Mouse (Mus musculus): ENCODE data around the gene Btbd9. TPM values are rescaled to one million over a fixed set of nuclear protein-coding genes. Genes with fewer than 3 reads are reported as not detected.

Btbd9 gene
- polyA plus RNA-seq, 1 experiment from 2014 or later: 63.4 TPM

GRCm38 (mm10) chr17:30276477-30276876, 299.8 kb downstream of the Btbd9 start:
- H3K4me1 ChIP-seq (replicated peaks; ENCODE audit: control insufficient read depth, insufficient read depth, low read length): peaks cover 14% of the 10 kb centered on the region
- ATAC-seq (replicated peaks; ENCODE audit: low FRiP score) (no peak), DNase-seq (ENCODE audit: low spot score) (no peak)
- H3K27ac ChIP-seq (ENCODE audit: low read depth, low read length): no peak overlapping the region
- H3K36me3 ChIP-seq (ENCODE audit: control insufficient read depth, insufficient read depth, low read length): no peaks in the 10 kb centered on the region
- H3K27me3 ChIP-seq (ENCODE audit: control insufficient read depth, insufficient read depth, low read length): 0 out of 2 replicates have a peak, but pooled peaks cover 2% of the 10 kb centered on the region
- H3K9me3 ChIP-seq (ENCODE audit: control insufficient read depth, low read length): no peaks in the 10 kb centered on the region
- H3K9ac ChIP-seq (ENCODE audit: low read length): no peak overlapping the region
- no peak overlapping the region for H3K4me3 ChIP-seq (ENCODE audit: low read depth, low read length)
- 81% methylated on average over 4 of the region's 4 CpGs for WGBS
- no peak overlapping the region for H3K4me2 ChIP-seq (ENCODE audit: low read depth, low read length, severe bottlenecking)

GRCm38 (mm10) chr17:30272769-30273168, 303.5 kb downstream of the Btbd9 start:
- ATAC-seq (replicated peaks; ENCODE audit: low FRiP score): no peak
- Histone ChIP-seq H3K4me3 (ENCODE audit: low read depth, low read length) (no peak overlapping the region), H3K27me3 (ENCODE audit: control insufficient read depth, insufficient read depth, low read length) (0 out of 2 replicates have a peak, but pooled peaks cover 2% of the 10 kb centered on the region), H3K36me3 (ENCODE audit: control insufficient read depth, insufficient read depth, low read length) (no peaks in the 10 kb centered on the region), H3K4me2 (ENCODE audit: low read depth, low read length, severe bottlenecking) (no peak overlapping the region), H3K27ac (ENCODE audit: low read depth, low read length) (no peak overlapping the region), H3K4me1 (replicated peaks; ENCODE audit: control insufficient read depth, insufficient read depth, low read length) (no peaks in the 10 kb centered on the region), H3K9me3 (ENCODE audit: control insufficient read depth, low read length) (no peaks in the 10 kb centered on the region), H3K9ac (ENCODE audit: low read length) (no peak overlapping the region)
- no peak for DNase-seq (ENCODE audit: low spot score)
- WGBS: 95% methylated on average over 6 of the region's 6 CpGs

- ATAC-seq (replicated peaks; ENCODE audit: low FRiP score): no peak
- Histone ChIP-seq H3K9ac (ENCODE audit: low read length) (no peak overlapping the region), H3K4me3 (ENCODE audit: low read depth, low read length) (no peak overlapping the region), H3K27ac (ENCODE audit: low read depth, low read length) (no peak overlapping the region), H3K27me3 (ENCODE audit: control insufficient read depth, insufficient read depth, low read length) (no peaks in the 10 kb centered on the region), H3K9me3 (ENCODE audit: control insufficient read depth, low read length) (no peaks in the 10 kb centered on the region), H3K4me1 (replicated peaks; ENCODE audit: control insufficient read depth, insufficient read depth, low read length) (no peaks in the 10 kb centered on the region), H3K36me3 (ENCODE audit: control insufficient read depth, insufficient read depth, low read length) (no peaks in the 10 kb centered on the region), H3K4me2 (ENCODE audit: low read depth, low read length, severe bottlenecking) (no peak overlapping the region)
- 87% methylated on average over 11 of the region's 11 CpGs for WGBS
- DNase-seq (ENCODE audit: low spot score): no peak
Observed at GRCm38 (mm10) chr17:30269136-30270063, 306.9 kb downstream of the Btbd9 start.

GRCm38 (mm10) chr17:30268456-30268855, 307.8 kb downstream of the Btbd9 start:
- H3K9ac ChIP-seq (ENCODE audit: low read length): no peak overlapping the region
- no peak for ATAC-seq (replicated peaks; ENCODE audit: low FRiP score)

GRCm38 (mm10) chr17:30267432-30267973, 308.8 kb downstream of the Btbd9 start:
- Histone ChIP-seq H3K9ac (ENCODE audit: low read length) (no peak overlapping the region), H3K9me3 (ENCODE audit: control insufficient read depth, low read length) (no peaks in the 10 kb centered on the region), H3K4me3 (ENCODE audit: low read depth, low read length) (no peak overlapping the region), H3K36me3 (ENCODE audit: control insufficient read depth, insufficient read depth, low read length) (no peaks in the 10 kb centered on the region), H3K4me2 (ENCODE audit: low read depth, low read length, severe bottlenecking) (no peak overlapping the region), H3K27me3 (ENCODE audit: control insufficient read depth, insufficient read depth, low read length) (no peaks in the 10 kb centered on the region), H3K27ac (ENCODE audit: low read depth, low read length) (no peak overlapping the region), H3K4me1 (replicated peaks; ENCODE audit: control insufficient read depth, insufficient read depth, low read length) (peaks cover 3% of the 10 kb centered on the region; the same call in 1 of the 2 replicates)
- WGBS: 82% methylated on average over 5 of the region's 5 CpGs
- no peak for ATAC-seq (replicated peaks; ENCODE audit: low FRiP score)
- no peak for DNase-seq (ENCODE audit: low spot score)

More at GRCm38 (mm10) chr17:30268456-30268855, 307.8 kb downstream of the Btbd9 start:
- H3K27ac ChIP-seq (ENCODE audit: low read depth, low read length): no peak overlapping the region
- DNase-seq (ENCODE audit: low spot score): no peak
- H3K4me1 ChIP-seq (replicated peaks; ENCODE audit: control insufficient read depth, insufficient read depth, low read length): no peaks in the 10 kb centered on the region
- no peaks in the 10 kb centered on the region for H3K27me3 ChIP-seq (ENCODE audit: control insufficient read depth, insufficient read depth, low read length)
- H3K4me2 ChIP-seq (ENCODE audit: low read depth, low read length, severe bottlenecking): no peak overlapping the region
- no peaks in the 10 kb centered on the region for H3K9me3 ChIP-seq (ENCODE audit: control insufficient read depth, low read length)
- WGBS: 84% methylated on average over 8 of the region's 8 CpGs
- no peaks in the 10 kb centered on the region for H3K36me3 ChIP-seq (ENCODE audit: control insufficient read depth, insufficient read depth, low read length)
- H3K4me3 ChIP-seq (ENCODE audit: low read depth, low read length): no peak overlapping the region

GRCm38 (mm10) chr17:30263535-30263934, 312.8 kb downstream of the Btbd9 start:
- Histone ChIP-seq H3K4me1 (replicated peaks; ENCODE audit: control insufficient read depth, insufficient read depth, low read length) (peaks cover 4% of the 10 kb centered on the region; the same call in 1 of the 2 replicates), H3K36me3 (ENCODE audit: control insufficient read depth, insufficient read depth, low read length) (no peaks in the 10 kb centered on the region), H3K4me3 (ENCODE audit: low read depth, low read length) (no peak overlapping the region), H3K4me2 (ENCODE audit: low read depth, low read length, severe bottlenecking) (no peak overlapping the region), H3K27me3 (ENCODE audit: control insufficient read depth, insufficient read depth, low read length) (no peaks in the 10 kb centered on the region), H3K9ac (ENCODE audit: low read length) (no peak overlapping the region), H3K9me3 (ENCODE audit: control insufficient read depth, low read length) (no peaks in the 10 kb centered on the region), H3K27ac (ENCODE audit: low read depth, low read length) (no peak overlapping the region)
- WGBS: 90% methylated on average over 2 of the region's 2 CpGs
- ATAC-seq (replicated peaks; ENCODE audit: low FRiP score) (no peak), DNase-seq (ENCODE audit: low spot score) (no peak)

- peaks cover 4% of the 10 kb centered on the region; the same call in 1 of the 2 replicates for H3K4me1 ChIP-seq (replicated peaks; ENCODE audit: control insufficient read depth, insufficient read depth, low read length)
- H3K4me2 ChIP-seq (ENCODE audit: low read depth, low read length, severe bottlenecking): no peak overlapping the region
- H3K27me3 ChIP-seq (ENCODE audit: control insufficient read depth, insufficient read depth, low read length): no peaks in the 10 kb centered on the region
- whole genome bisulfite sequencing: 87% methylated on average over 6 of the region's 6 CpGs
- H3K9ac ChIP-seq (ENCODE audit: low read length): no peak overlapping the region
- no peak overlapping the region for H3K27ac ChIP-seq (ENCODE audit: low read depth, low read length)
- no peak overlapping the region for H3K4me3 ChIP-seq (ENCODE audit: low read depth, low read length)
- DNase-seq (ENCODE audit: low spot score): no peak
- no peak for ATAC-seq (replicated peaks; ENCODE audit: low FRiP score)
- H3K9me3 ChIP-seq (ENCODE audit: control insufficient read depth, low read length): no peaks in the 10 kb centered on the region
- H3K36me3 ChIP-seq (ENCODE audit: control insufficient read depth, insufficient read depth, low read length): no peaks in the 10 kb centered on the region
Observed at GRCm38 (mm10) chr17:30262943-30263342, 313.3 kb downstream of the Btbd9 start.

GRCm38 (mm10) chr17:30262440-30262839, 313.8 kb downstream of the Btbd9 start:
- ATAC-seq (replicated peaks; ENCODE audit: low FRiP score): no peak
- H3K4me1 ChIP-seq (replicated peaks; ENCODE audit: control insufficient read depth, insufficient read depth, low read length): peaks cover 4% of the 10 kb centered on the region; the same call in 1 of the 2 replicates
- no peak overlapping the region for H3K4me3 ChIP-seq (ENCODE audit: low read depth, low read length)

More at GRCm38 (mm10) chr17:30262440-30262839, 313.8 kb downstream of the Btbd9 start:
- no peak for DNase-seq (ENCODE audit: low spot score)
- H3K4me2 ChIP-seq (ENCODE audit: low read depth, low read length, severe bottlenecking): no peak overlapping the region
- H3K27me3 ChIP-seq (ENCODE audit: control insufficient read depth, insufficient read depth, low read length): no peaks in the 10 kb centered on the region
- H3K9me3 ChIP-seq (ENCODE audit: control insufficient read depth, low read length): no peaks in the 10 kb centered on the region
- no peak overlapping the region for H3K27ac ChIP-seq (ENCODE audit: low read depth, low read length)
- H3K36me3 ChIP-seq (ENCODE audit: control insufficient read depth, insufficient read depth, low read length): no peaks in the 10 kb centered on the region
- no peak overlapping the region for H3K9ac ChIP-seq (ENCODE audit: low read length)
- WGBS: 76% methylated on average over 4 of the region's 4 CpGs

Measured in forebrain, embryonic 11.5 days (tissue).